17 mouse cellular contexts compared by ENCODE assay signal in the genomic region with DNA sequence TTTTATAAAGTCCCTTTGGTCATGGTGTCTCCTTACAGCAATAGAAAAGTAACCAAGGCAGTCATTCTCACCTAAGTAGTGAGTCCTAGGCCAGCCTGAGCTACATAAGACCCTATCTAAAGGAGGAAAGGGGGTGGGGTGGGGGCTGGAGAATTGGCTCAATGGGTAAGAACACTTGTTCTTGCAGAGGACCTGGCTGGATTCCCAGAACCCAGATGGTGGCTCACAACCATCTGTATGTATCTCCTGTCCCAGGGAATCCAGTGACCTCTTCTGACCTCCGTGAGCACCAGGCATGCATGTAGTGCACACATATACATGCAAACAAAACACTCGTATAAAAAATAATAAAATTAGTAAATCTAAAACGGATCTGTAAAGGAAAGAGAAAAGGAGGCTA. TPM values are rescaled to one million over a fixed set of nuclear protein-coding genes. Genes with fewer than 3 reads are reported as not detected.
DNase-seq lines count a peak whose midpoint lies in the region; TF ChIP-seq lines count a peak whose summit lies in the region.
"Had no signal": no experiment of that assay in that cellular context is flagged by ENCODE, and none has a peak within 500 bp of the region (broad histone marks: within the 10 kb centered on the region; RNA-seq: fewer than 3 reads in every experiment).

No protein-coding gene starts in this region.

- no peak for TF ChIP-seq POLR2A in brain, embryonic 14.5 days (IDR thresholded peaks at IDR 0.05; ENCODE audit: borderline replicate concordance, extremely low read depth, insufficient read depth, insufficient read length, poor library complexity, severe bottlenecking)

- no peak overlapping the region for H3K4me3 ChIP-seq in gastrocnemius, adult 2 months
- H3K4me3 ChIP-seq: embryonic facial prominence, embryonic 13.5 days; limb, embryonic 15.5 days; midbrain, embryonic 15.5 days; neural tube, embryonic 12.5 days had no signal

- intact Hi-C loops in gastrocnemius, adult 2 months (cut with DNase I) = loop anchor here (5.0 kb wide), 1 partner anchor 43 kb away; no protein-coding TSS in a partner anchor

- TF ChIP-seq CTCF in gastrocnemius, adult 2 months (IDR thresholded peaks at IDR 0.05) = no peak
- TF ChIP-seq CTCF in brain, embryonic 14.5 days (IDR thresholded peaks at IDR 0.05; ENCODE audit: borderline replicate concordance, extremely low read depth, insufficient read depth, insufficient read length) = no peak

- H3K27ac ChIP-seq in gastrocnemius, adult 2 months = peak overlapping the region; percentile 86
- H3K27ac ChIP-seq: embryonic facial prominence, embryonic 13.5 days; limb, embryonic 15.5 days; macrophage; midbrain, embryonic 15.5 days; neural tube, embryonic 12.5 days; stomach, postnatal 0 days had no signal

- DNase-seq in gastrocnemius, adult 2 months = no peak
- no peak for DNase-seq in gastrocnemius, adult 8-10 months (ENCODE audit: low spot score in 2 of 2)
- peak; percentile 19 for DNase-seq in layer of hippocampus, adult 11-12 months (ENCODE audit: low spot score)
- no peak for DNase-seq in layer of hippocampus, postnatal 25 days (ENCODE audit: extremely low spot score in 1 of 2, low spot score in 1 of 2)
- DNase-seq in brain, embryonic 14.5 days (ENCODE audit: low read depth) = peak; percentile 80
- DNase-seq in cerebellum, postnatal 25 days = peak; percentile 74 to 83
- DNase-seq in thymus, postnatal 14 days = no peak
- no peak for DNase-seq in c-Kit-positive CD71-positive TER-119-positive erythroid progenitor cells, embryonic 14.5 days (ENCODE audit: low spot score)
- DNase-seq: lung, adult 18-20 months; spleen, adult 18-20 months; thymus, postnatal 25 days had no signal

RNA-seq across cellular contexts. Expression of a gene that starts 24.8 kb away (rescaled TPM):
- 100 to 1,000 TPM in 1 of 2 experiments, 10 to 100 TPM in 1; 59.4 to 114 TPM for total RNA-seq in gastrocnemius, adult 2 months (2021)
- 10 to 100 TPM; 54.3 to 72.7 (median 61.5) TPM for total RNA-seq in gastrocnemius, adult 8-10 months (2022)
- 10 to 100 TPM; 53.6 to 58.3 TPM for total RNA-seq in layer of hippocampus, postnatal 25 days (2021)
- polyA plus RNA-seq in brain, embryonic 14.5 days (2012; rRNA removed) = 23.9 and 30.2 TPM in 2 replicates

RNA-seq across cellular contexts. Expression of a gene that starts 33.6 kb away (rescaled TPM):
- 100 to 1,000 TPM; 105 to 106 TPM for total RNA-seq in gastrocnemius, adult 2 months (2021)
- total RNA-seq in gastrocnemius, adult 8-10 months (2022) = 100 to 1,000 TPM in 2 of 4 experiments, 10 to 100 TPM in 2; 90.0 to 108 (median 97.1) TPM
- total RNA-seq in layer of hippocampus, postnatal 25 days (2021) = 10 to 100 TPM; 65.9 to 72.2 TPM
- 57.9 and 63.5 TPM in 2 replicates for polyA plus RNA-seq in brain, embryonic 14.5 days (2012; rRNA removed)

Comparison
In these comparisons a context has a peak if more than half of its experiments do, and no peak if none do; other contexts are left out.
1. DNase-seq: peak in layer of hippocampus, adult 11-12 months (single experiment), brain, embryonic 14.5 days (single experiment) and cerebellum, postnatal 25 days (2 of 2); none in gastrocnemius, adult 2 months (single experiment), gastrocnemius, adult 8-10 months (0 of 2), layer of hippocampus, postnatal 25 days (0 of 2), thymus, postnatal 14 days (single experiment) and c-Kit-positive CD71-positive TER-119-positive erythroid progenitor cells, embryonic 14.5 days (single experiment).